Mouse (Mus musculus): Measurements from ENCODE around the gene C1qa.

The C1qa gene

DNA sequence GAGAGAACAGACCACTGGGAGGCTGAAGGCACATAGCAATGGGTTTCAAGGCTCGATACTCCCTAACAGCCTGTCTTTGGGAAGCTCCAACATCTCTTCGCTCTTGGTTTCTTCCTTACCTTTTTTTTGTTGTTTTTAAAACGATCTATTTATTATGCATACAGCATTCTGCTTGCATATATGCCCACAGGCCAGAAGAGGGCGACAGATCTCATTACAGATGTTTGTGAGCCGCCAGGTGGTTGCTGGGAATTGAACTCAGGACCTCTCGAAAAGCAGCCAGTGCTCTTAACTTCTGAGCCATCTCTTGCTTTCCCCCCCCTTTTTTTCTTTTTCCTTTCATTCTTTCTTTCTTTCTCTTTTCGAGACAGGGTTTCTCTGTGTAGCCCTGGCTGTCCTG, 551 bp upstream of the C1qa start:
- DNase-seq (ENCODE audit: low read depth, low spot score): no peak

GRCm38 (mm10) chr4:136898084-136898598, 462 bp downstream of the C1qa start:
- DNase-seq (ENCODE audit: low read depth, low spot score): no peak

GRCm38 (mm10) chr4:136896461-136896860, 2.1 kb downstream of the C1qa start:
- no peak for DNase-seq (ENCODE audit: low read depth, low spot score)

DNA sequence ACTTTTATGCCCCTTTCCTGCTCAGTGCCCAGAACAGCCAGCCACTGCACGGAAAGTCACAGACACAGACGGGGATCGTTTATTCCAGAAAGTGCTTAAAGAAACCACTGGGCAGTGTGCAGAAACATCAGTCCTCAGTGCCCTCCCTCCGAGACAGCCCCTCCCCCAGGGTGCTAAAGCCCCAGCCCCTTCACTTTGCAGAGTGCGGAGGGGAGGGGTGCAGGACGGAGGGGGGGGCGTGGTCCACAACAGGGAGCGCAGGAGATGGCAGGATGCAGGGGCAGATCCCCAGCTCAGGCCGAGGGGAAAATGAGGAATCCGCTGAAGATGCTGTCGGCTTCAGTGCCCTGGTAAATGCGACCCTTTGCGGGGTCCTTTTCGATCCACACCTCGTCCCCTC, 2.7 kb downstream of the C1qa start:
- DNase-seq (ENCODE audit: low read depth, low spot score): no peak

GRCm38 (mm10) chr4:136894821-136895220, 3.8 kb downstream of the C1qa start:
- DNase-seq (ENCODE audit: low read depth, low spot score): no peak

GRCm38 (mm10) chr4:136893691-136894543, 4.7 kb downstream of the C1qa start:
- DNase-seq (ENCODE audit: low read depth, low spot score): no peak

- no peak for DNase-seq (ENCODE audit: low read depth, low spot score)
Observed at GRCm38 (mm10) chr4:136892811-136893210, 5.8 kb downstream of the C1qa start, which contains the start of gene C1qc. TSS of gene C1qc (minus strand) at chr4:136893065.

- DNase-seq (ENCODE audit: low read depth, low spot score): no peak
Observed at GRCm38 (mm10) chr4:136892371-136892770, 6.2 kb downstream of the C1qa start.

DNA sequence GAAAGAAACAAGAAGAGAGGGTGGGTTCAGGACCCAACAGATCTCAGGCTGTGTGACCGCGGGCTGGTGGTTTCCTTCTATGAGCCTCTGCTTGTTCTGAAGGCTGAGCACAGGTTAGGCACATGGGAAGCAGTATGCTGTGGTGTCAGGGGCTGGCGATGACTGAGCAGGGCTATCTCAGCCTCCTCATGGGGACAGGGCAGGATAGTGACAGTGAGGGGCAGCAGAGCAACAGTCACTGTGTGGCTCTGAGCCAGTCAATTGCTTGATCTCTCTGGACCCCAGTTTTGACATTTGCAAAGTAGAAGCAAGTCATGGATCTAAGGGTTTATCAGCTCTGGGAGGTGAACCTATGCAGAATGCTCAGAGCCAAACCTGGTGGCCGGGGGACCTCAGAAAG, 7.5 kb downstream of the C1qa start:
- no peak for DNase-seq (ENCODE audit: low read depth, low spot score)

- no peak for DNase-seq (ENCODE audit: low read depth, low spot score)
Observed at GRCm38 (mm10) chr4:136889981-136890380, 8.6 kb downstream of the C1qa start.

- no peak for DNase-seq (ENCODE audit: low read depth, low spot score)
Observed at GRCm38 (mm10) chr4:136887714-136888113, 10.9 kb downstream of the C1qa start.

DNA sequence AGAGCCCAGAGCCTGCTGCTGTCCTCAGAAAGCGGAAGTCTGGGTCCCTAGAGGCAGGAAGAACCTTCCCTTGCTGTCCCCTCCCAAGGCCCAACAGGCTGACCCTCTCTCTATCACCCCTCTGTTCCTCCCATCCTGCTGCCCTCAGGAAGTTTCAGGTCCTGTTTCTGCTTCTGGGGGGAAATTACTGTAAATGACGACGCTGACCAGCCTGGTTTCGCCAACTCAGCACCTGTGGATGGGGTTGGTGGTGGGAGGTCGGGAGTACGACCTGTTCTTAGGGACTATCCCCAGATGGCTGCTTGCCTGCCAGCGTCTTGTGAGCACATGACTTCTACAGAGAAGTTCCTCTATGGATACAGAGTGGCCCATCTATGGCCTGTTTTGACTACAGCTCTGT, 12.5 kb downstream of the C1qa start, which contains the start of gene C1qb:
C1qb (minus strand) TSS at position 87 of the 400 bp plus-strand sequence.
- no peak for DNase-seq (ENCODE audit: low read depth, low spot score)

GRCm38 (mm10) chr4:136878601-136879000, 20.0 kb downstream of the C1qa start:
- no peak for DNase-seq (ENCODE audit: low read depth, low spot score)

GRCm38 (mm10) chr4:136878171-136878570, 20.4 kb downstream of the C1qa start:
- no peak for DNase-seq (ENCODE audit: low read depth, low spot score)

GRCm38 (mm10) chr4:136876971-136877370, 21.6 kb downstream of the C1qa start:
- DNase-seq (ENCODE audit: low read depth, low spot score): no peak

- DNase-seq (ENCODE audit: low read depth, low spot score): no peak
Observed at GRCm38 (mm10) chr4:136875012-136875411, 23.6 kb downstream of the C1qa start.

GRCm38 (mm10) chr4:136868371-136868770, 30.2 kb downstream of the C1qa start:
- DNase-seq (ENCODE audit: low read depth, low spot score): no peak

GRCm38 (mm10) chr4:136867690-136868345, 30.8 kb downstream of the C1qa start:
- DNase-seq (ENCODE audit: low read depth, low spot score): no peak

- DNase-seq (ENCODE audit: low read depth, low spot score): no peak
Observed at GRCm38 (mm10) chr4:136865531-136865930, 33.1 kb downstream of the C1qa start.

DNA sequence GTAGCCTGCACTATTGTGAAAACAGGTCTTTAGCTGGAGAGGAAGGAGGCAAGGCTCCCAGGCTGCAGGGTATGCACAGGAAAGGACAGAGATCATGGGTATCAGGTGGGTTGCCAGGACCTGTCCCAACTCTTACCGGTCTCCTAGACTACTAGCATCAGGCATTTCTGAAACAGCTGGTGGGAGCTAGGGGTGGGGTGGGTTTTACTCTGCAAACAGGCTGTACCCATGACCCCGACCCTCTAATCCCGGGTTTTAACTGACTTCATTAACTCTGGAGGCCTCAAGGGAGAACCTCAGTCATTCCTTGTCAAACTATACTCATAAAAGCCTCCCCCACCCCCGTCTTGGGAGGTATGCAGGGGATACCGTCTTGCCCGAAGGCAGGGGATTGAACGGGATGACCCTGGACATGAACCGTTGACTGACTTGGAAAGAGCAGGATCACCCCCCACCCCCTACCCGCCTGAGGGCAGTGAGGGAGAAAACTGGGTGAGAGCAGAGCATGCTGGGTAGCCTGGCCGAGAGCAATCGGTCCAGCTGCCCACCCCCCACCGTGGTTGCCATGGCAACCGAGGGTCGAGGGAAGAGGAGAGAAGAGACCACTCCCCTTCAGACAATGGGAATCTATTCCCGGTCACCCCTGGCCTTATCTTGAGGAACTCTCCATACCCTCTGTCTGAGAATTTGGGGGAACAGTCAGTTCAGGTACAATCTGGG, 33.7 kb downstream of the C1qa start:
- no peak for DNase-seq (ENCODE audit: low read depth, low spot score)

DNA sequence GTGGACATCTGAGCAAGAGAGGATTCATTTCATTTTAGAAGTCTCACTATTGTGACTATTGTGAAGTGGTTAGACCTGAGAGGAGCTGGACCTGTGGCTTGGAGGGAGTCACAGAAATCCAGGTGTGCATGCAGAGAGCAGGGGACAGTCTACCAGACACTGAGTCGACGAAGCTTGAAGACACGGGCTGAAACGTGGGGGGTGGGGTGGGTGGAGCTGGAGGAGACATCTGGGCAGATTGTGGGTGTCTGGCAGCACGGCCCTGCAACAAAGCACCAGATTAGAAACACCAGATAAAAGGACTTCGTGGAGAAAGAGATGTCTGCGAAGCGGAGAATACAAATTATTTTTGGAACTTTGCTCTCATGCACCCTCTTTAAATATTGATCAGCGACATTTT, 35.1 kb downstream of the C1qa start:
- DNase-seq (ENCODE audit: low read depth, low spot score): no peak

GRCm38 (mm10) chr4:136862411-136862810, 36.2 kb downstream of the C1qa start:
- DNase-seq (ENCODE audit: low read depth, low spot score): no peak

All from retina, adult 2 months (tissue).